Mouse (Mus musculus) hindbrain, embryonic 16.5 days (tissue): ENCODE measurements around the gene Chrm2. TPM values are rescaled to one million over a fixed set of nuclear protein-coding genes. Genes with fewer than 3 reads are reported as not detected.

ENCODE experiments used
- microRNA counts: library from miRNA; unstranded; fragments of <30 nt; microRNA quantifications from one replicate; lab custom pipeline; 2016
- microRNA-seq: library from miRNA; unstranded; fragments of <30 nt; microRNA quantifications from one replicate; pipeline ENCODE4, GENCODE M21; 2017
- polyA plus RNA-seq: library from polyadenylated mRNA; unstranded; fragments of >200 nt; fragmentation: Nextera tagmentation; extraction: Ambion mirVana; gene quantifications from 2 replicates; pipeline ENCODE4 v1.2.1, GENCODE M21; 2015

Gene Chrm2
- polyA plus RNA-seq, 1 experiment from 2014 or later = 12.5 TPM

MicroRNA genes within 50 kb of the gene (microRNA counts, 519-probe panel; counts per million panel counts)
- microRNA mmu-miR-490 (lab: Ali Mortazavi, UCI) = 1,812 counts per million, percentile 21 among the panel's probes with 10 or more counts

Small RNA genes within 50 kb of the gene (microRNA-seq; reads per million reads assigned to microRNA genes)
- gene Mir490 = 56.9 reads per million, percentile 42 among the genes with 10 or more reads in this experiment
